Mouse (Mus musculus) liver, embryonic 14.5 days (tissue): ENCODE measurements around the gene Frmd4a. TPM values are rescaled to one million over a fixed set of nuclear protein-coding genes. Genes with fewer than 3 reads are reported as not detected.
"Not testable (repeated sequence)": the region's sequence is repeated elsewhere in the genome, so short reads cannot be mapped to it uniquely, and the experiment has no call there.

Experiments used
- ATAC-seq: fragments of 200-750 bp; cut with Nextera tagmentation; 2 replicates; pipeline ENCODE4 v1.8.0; 2017; ENCODE audit warnings: moderate number of reproducible peaks, mild to moderate bottlenecking, moderate library complexity; ENCODE audit not compliant: insufficient read depth
- DNase-seq, 3 experiments: peaks; one replicate each; pipeline ENCODE4 v3.0.0-alpha.2; 2012 to 2013; ENCODE audit warnings: low read depth in 3 of 3, low spot score in 3 of 3
- H3K27ac ChIP-seq: fragments of 300-500 bp; sonication (generic); 2 replicates; pipeline ENCODE4 v1.5.1; 2014; ENCODE audit warnings: moderate library complexity, mild to moderate bottlenecking, control low read depth, inconsistent platforms
- H3K27me3 ChIP-seq: fragments of 300-500 bp; sonication (generic); 2 replicates; pipeline ENCODE4 v1.6.1; 2014; ENCODE audit warnings: mild to moderate bottlenecking, low read length, moderate library complexity; ENCODE audit not compliant: control insufficient read depth, insufficient read depth
- H3K36me3 ChIP-seq: fragments of 300-500 bp; sonication (generic); replicated peaks from 2 replicates; pipeline ENCODE4 v1.6.1; 2014; ENCODE audit warnings: low read depth; ENCODE audit not compliant: control insufficient read depth, insufficient read depth
- H3K4me1 ChIP-seq, 2 experiments: fragments of 200-500 bp in 1 of 2; fragments of 300-500 bp in 1 of 2; sonication (generic) in 1 of 2; replicated peaks; 2 replicates each; pipeline ENCODE4 v1.6.1; 2012 to 2014; ENCODE audit warnings: antibody characterized with exemption in 1 of 2, inconsistent platforms in 1 of 2, low read length in 1 of 2; ENCODE audit not compliant: control insufficient read depth in 2 of 2, insufficient read depth in 2 of 2
- H3K4me2 ChIP-seq: fragments of 300-500 bp; sonication (generic); 2 replicates; pipeline ENCODE4 v1.6.1; 2014; ENCODE audit warnings: low read depth, mild to moderate bottlenecking, control low read depth, moderate library complexity
- H3K4me3 ChIP-seq, 2 experiments: fragments of 200-500 bp in 1 of 2; fragments of 300-500 bp in 1 of 2; sonication (generic) in 1 of 2; 2 replicates each; pipeline ENCODE4 v1.5.1; 2012 to 2014; ENCODE audit warnings: low read depth in 2 of 2, low read length in 2 of 2, mild to moderate bottlenecking in 2 of 2, control low read depth in 1 of 2, inconsistent platforms in 1 of 2, moderate library complexity in 1 of 2; ENCODE audit not compliant: insufficient read depth in 1 of 2
- H3K9ac ChIP-seq: fragments of 300-500 bp; sonication (generic); replicated peaks from 2 replicates; pipeline ENCODE4 v1.6.1; 2014; ENCODE audit warnings: mild to moderate bottlenecking, control low read depth, moderate library complexity
- H3K9me3 ChIP-seq: fragments of 300-500 bp; sonication (generic); 2 replicates; pipeline ENCODE4 v1.6.1; 2016; ENCODE audit warnings: low read length, mixed read lengths; ENCODE audit not compliant: control insufficient read depth
- CTCF ChIP-seq: IDR thresholded peaks from 2 replicates; pipeline ENCODE4 v1.5.1; 2016; ENCODE audit warnings: antibody characterized with exemption, low read depth, control low read depth
- EP300 ChIP-seq: IDR thresholded peaks from 2 replicates; pipeline ENCODE4 v1.6.1; 2016; ENCODE audit warnings: antibody characterized with exemption, low read depth
- WGBS: fragments of 180-500 bp; shearing (Covaris S2); extraction: QIAGEN DNeasy Blood & Tissue Kit; methylation state at CpG from one replicate; pipeline ENCODE4 v1.1.7; 2014; ENCODE audit not compliant: insufficient replicate concordance; 5-methylcytosine and 5-hydroxymethylcytosine counted together
- polyA plus RNA-seq, 2 experiments: library from polyadenylated mRNA; depleted of rRNA in 1 of 2; stranded (reverse) in 1 of 2; unstranded in 1 of 2; fragments of >200 nt; fragmentation: Nextera tagmentation in 1 of 2; extraction: Ambion mirVana in 1 of 2; gene quantifications; 2 replicates each; pipeline versions ENCODE4 v1.2.1 to v1.2.3; 2012 to 2014

The Frmd4a gene
- polyA plus RNA-seq, 2 experiments: 11.0 to 11.2 TPM

DNA sequence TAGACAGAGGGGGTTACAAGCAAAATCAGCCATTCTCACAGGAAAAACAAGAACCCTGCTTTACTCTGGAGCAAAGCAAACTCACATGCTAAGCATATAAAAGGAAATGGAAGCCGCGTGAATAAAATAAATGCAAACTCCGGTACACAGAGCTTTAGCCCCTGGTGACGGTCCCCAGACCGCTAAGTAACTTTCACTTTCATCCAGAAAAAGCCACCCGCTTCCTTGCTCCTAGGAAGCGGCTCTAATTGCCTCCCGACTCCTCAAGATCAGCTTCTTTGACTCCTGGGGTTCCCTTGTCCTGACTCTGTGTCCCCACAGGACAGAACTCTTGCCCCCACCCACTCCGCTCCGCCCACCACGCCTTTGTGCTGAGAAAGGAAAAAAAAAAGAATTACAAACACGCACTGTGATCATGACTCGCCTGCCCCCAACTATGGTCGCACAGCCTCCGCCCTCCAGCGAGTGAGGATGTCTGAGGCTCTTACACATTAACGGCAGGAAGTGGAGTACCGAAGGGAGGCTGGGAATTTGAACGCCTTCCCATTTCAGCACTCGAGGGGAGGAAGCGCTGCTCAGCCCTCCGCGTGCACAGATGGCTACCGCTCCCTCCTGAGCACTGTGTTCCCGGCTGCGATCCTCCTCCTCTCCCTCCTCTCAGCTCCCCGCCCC, 541.8 kb downstream of the Frmd4a start:
- Histone ChIP-seq H3K36me3 (peaks cover 16% of the 10 kb centered on the region), H3K9ac (peak overlapping the region; percentile 92), H3K4me1 (peaks cover 45 to 62% of the 10 kb centered on the region in 2 experiments), H3K27me3 (no peaks in the 10 kb centered on the region), H3K27ac (peak overlapping the region; percentile 98), H3K4me2 (peak overlapping the region; percentile 92), H3K9me3 (no peaks in the 10 kb centered on the region), H3K4me3 (peak overlapping the region; percentile 83 to 88)
- DNase-seq: peak; percentile 66 to 80 (median 72)
- ATAC-seq: peak; percentile 51
- WGBS: 1% methylated on average over 27 of the region's 27 CpGs
- TF ChIP-seq CTCF: peak; percentile 21; the same call in 1 of the 2 replicates
- no peak for TF ChIP-seq EP300

GRCm38 (mm10) chr2:4559883-4560247, 542.3 kb downstream of the Frmd4a start:
- Histone ChIP-seq H3K36me3 (peaks cover 22% of the 10 kb centered on the region), H3K9me3 (no peaks in the 10 kb centered on the region), H3K4me1 (peaks cover 45 to 62% of the 10 kb centered on the region in 2 experiments), H3K9ac (peak overlapping the region; percentile 92), H3K4me2 (peak overlapping the region; percentile 92), H3K27ac (peak overlapping the region; percentile 98), H3K4me3 (peak overlapping the region; percentile 83 to 88), H3K27me3 (no peaks in the 10 kb centered on the region)
- peak; percentile 63 for ATAC-seq
- TF ChIP-seq EP300 (no peak), CTCF (no peak)
- 0% methylated on average over 8 of the region's 8 CpGs for WGBS
- peak; percentile 71 to 74 (median 71) for DNase-seq

DNA sequence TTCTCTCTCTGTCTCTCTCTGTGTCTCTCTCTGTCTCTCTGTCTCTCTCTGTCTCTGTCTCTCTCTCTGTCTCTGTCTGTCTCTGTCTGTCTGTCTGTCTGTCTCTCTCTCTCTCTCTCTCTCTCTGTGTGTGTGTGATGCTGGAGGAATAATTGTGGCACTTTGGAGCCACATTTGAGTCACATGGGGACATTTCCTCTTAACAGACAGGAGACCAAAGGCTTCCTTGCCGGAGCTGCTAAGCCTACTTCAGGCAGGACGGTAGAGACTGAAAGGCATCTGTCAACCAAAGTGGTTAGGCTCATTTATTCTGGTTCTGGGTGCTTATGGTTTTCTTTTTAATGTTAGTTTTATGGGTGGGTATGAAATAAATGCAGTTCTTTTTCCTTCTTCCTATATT, 543.0 kb downstream of the Frmd4a start:
- peaks cover 28% of the 10 kb centered on the region for H3K36me3 ChIP-seq
- DNase-seq, ATAC-seq, H3K27me3 ChIP-seq, H3K9me3 ChIP-seq: not testable (repeated sequence)
- H3K9ac ChIP-seq: peak overlapping the region; percentile 92
- peak overlapping the region; percentile 83 to 88 for H3K4me3 ChIP-seq
- H3K27ac ChIP-seq: peak overlapping the region; percentile 98
- peak overlapping the region; percentile 92 for H3K4me2 ChIP-seq
- peaks cover 45 to 58% of the 10 kb centered on the region in 2 experiments for H3K4me1 ChIP-seq
- 1% methylated on average over 2 of the region's 2 CpGs for WGBS

DNA sequence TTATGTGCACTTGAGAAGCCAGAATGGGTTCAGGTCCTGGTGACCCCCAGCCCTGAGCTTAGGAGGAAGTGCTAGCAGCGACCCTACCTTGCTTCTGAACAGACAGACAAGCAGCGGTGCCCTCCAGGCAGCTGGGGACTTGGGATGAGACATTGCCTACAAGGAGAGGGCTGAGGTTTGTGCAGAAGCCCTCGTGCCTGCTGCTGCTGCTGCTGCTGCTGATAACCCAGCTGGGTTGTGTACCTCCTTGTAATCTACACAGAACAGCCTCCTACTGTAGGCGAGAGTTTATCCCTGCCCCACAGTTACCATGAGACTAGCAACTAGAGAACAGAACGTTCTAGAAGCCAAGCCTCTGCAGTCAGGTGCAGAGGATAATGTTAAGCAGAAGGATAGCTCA, 543.7 kb downstream of the Frmd4a start:
- Histone ChIP-seq H3K27ac (peak overlapping the region; percentile 98), H3K9ac (peak overlapping the region; percentile 93), H3K4me3 (peak overlapping the region; percentile 83 to 88), H3K36me3 (peaks cover 35% of the 10 kb centered on the region), H3K4me1 (peaks cover 43 to 57% of the 10 kb centered on the region in 2 experiments), H3K4me2 (peak overlapping the region; percentile 92), H3K27me3 (no peaks in the 10 kb centered on the region), H3K9me3 (no peaks in the 10 kb centered on the region)
- DNase-seq: peak; percentile 93 to 96 (median 94)
- TF ChIP-seq CTCF: no peak
- TF ChIP-seq EP300: peak; percentile 99
- peak; percentile 90 for ATAC-seq
- WGBS: 1% methylated on average over 5 of the region's 5 CpGs

DNA sequence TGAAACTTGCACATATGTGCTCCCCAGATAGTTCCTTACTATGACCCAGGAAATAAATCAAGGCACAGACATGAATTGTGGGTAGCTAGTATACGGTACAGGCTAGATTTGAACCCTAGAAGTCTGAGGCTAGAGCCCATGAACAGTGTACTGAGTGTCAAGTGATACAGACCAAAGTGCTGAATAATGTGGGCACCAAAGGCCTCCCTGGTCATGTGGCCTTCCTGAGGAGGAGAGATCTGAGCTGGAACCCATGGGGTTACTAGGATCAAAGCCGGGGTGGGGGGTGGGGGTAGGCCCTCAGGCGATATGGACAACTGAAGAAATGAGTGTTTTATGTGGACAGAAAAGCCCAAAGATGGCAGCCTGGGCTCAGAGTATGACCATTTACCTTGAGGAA, 544.9 kb downstream of the Frmd4a start:
- Histone ChIP-seq H3K9me3 (no peaks in the 10 kb centered on the region), H3K27me3 (no peaks in the 10 kb centered on the region), H3K4me2 (peak overlapping the region; percentile 92), H3K4me3 (peak overlapping the region; percentile 83 to 88), H3K9ac (peak overlapping the region; percentile 93), H3K36me3 (peaks cover 47% of the 10 kb centered on the region), H3K4me1 (peaks cover 34 to 48% of the 10 kb centered on the region in 2 experiments), H3K27ac (peak overlapping the region; percentile 98)
- no peak for DNase-seq
- TF ChIP-seq EP300 (no peak), CTCF (no peak)
- peak; percentile 15; the same call in 1 of the 2 replicates for ATAC-seq
- 52% methylated on average over 3 of the region's 3 CpGs for WGBS
